Mouse (Mus musculus) kidney, postnatal 36 days (tissue): ENCODE measurements at regions not wholly inside any gene's neighbourhood (a gene's known extent, or its start where the extent isn't known, plus 50 kb on each side); places are given as distances from the start of the nearest gene placed in this dataset.

Experiments
- DNase-seq, 2 experiments: peaks; one replicate each; pipeline ENCODE4 v3.0.0; 2021 to 2022; ENCODE audit warnings: mixed read lengths in 2 of 2

GRCm38 (mm10) chr9:74655956-74656355 is 205.8 kb upstream of the Onecut1 start:
- no peak for DNase-seq

GRCm38 (mm10) chr9:74656392-74656791 is 205.3 kb upstream of the Onecut1 start:
- no peak for DNase-seq

GRCm38 (mm10) chr9:74671356-74671952 is 190.3 kb upstream of the Onecut1 start:
- peak; percentile 20 to 61 for DNase-seq

- peak in 1 of 2 experiments; percentile 4 for DNase-seq
These were observed 189.5 kb upstream of the Onecut1 start for GRCm38 (mm10) chr9:74672261-74672660.

- DNase-seq: no peak
These were observed 163.5 kb upstream of the Onecut1 start for GRCm38 (mm10) chr9:74698229-74698628.

- DNase-seq: no peak
These were observed 156.0 kb upstream of the Onecut1 start for GRCm38 (mm10) chr9:74705698-74706097.

GRCm38 (mm10) chr9:74707608-74708007 is 154.1 kb upstream of the Onecut1 start:
- DNase-seq: no peak

- DNase-seq: no peak
These were observed 150.0 kb upstream of the Onecut1 start for GRCm38 (mm10) chr9:74711698-74712097.

GRCm38 (mm10) chr9:74732451-74732850 is 129.3 kb upstream of the Onecut1 start:
- DNase-seq: no peak

- DNase-seq: no peak
These were observed 119.8 kb upstream of the Onecut1 start for GRCm38 (mm10) chr9:74741949-74742348.

- DNase-seq: no peak
These were observed 113.8 kb upstream of the Onecut1 start for GRCm38 (mm10) chr9:74747886-74748285.

GRCm38 (mm10) chr9:74758025-74758424 is 103.7 kb upstream of the Onecut1 start:
- no peak for DNase-seq

GRCm38 (mm10) chr9:74758876-74759275 is 102.8 kb upstream of the Onecut1 start:
- no peak for DNase-seq

GRCm38 (mm10) chr9:74780419-74780818 is 81.3 kb upstream of the Onecut1 start:
- no peak for DNase-seq

GRCm38 (mm10) chr9:74793394-74793793 is 68.3 kb upstream of the Onecut1 start:
- DNase-seq: no peak

- DNase-seq: no peak
These were observed 65.7 kb upstream of the Onecut1 start for GRCm38 (mm10) chr9:74795994-74796393.

- DNase-seq: no peak
These were observed 64.4 kb upstream of the Onecut1 start for GRCm38 (mm10) chr9:74797272-74797844.

- no peak for DNase-seq
These were observed 60.6 kb upstream of the Onecut1 start for GRCm38 (mm10) chr9:74801091-74801490.

GRCm38 (mm10) chr9:74811437-74811836 is 50.3 kb upstream of the Onecut1 start:
- no peak for DNase-seq
